Mouse (Mus musculus): ENCODE results near the gene Zkscan4. TPM values are rescaled to one million over a fixed set of nuclear protein-coding genes. Genes with fewer than 3 reads are reported as not detected.

Gene Zkscan4
- 0.22 and 0.26 TPM in 2 replicates for polyA plus RNA-seq (2012; rRNA removed)

GRCm38 (mm10) chr13:21478759-21479670 is at the start of gene Zkscan4, which contains the start of gene Gm10065:
Zkscan4 (plus strand) TSS chr13:21478907.
Gm10065 (minus strand) TSS chr13:21479441.

GRCm38 (mm10) chr13:21440503-21441206 is 38.1 kb upstream of the Zkscan4 start, which contains the start of gene Pgbd1:
Pgbd1 (minus strand) TSS chr13:21441058.

DNA sequence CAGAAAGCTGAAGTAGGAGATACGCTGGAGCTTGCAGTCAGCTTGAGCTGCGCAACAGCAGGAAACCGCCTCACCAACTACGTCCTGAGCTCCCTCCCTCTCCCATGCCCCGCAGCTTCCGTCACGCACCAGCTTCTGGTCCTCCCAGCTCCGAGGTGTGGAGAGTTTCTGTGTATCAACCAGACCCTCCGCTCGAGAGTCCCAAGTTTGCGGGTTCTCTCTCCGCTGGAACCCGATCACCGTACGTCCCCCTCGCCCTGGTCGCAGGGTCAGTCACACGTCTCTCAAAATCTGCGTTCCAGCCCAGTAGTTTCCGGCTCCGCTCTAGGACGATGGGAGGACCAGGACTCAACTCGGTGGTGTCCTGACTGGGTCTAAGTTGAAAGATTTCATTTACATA is 25.3 kb upstream of the Zkscan4 start, which contains the start of gene Zscan26:
Zscan26 (minus strand) TSS at position 282 of the 400 bp plus-strand sequence.

GRCm38 (mm10) chr13:21468061-21469019 is 10.4 kb upstream of the Zkscan4 start, which contains the start of gene Nkapl:
Nkapl (minus strand) TSS chr13:21468509.

GRCm38 (mm10) chr13:21495080-21495479 is 16.4 kb downstream of the Zkscan4 start, which contains the start of gene AK157302:
AK157302 (plus strand) TSS chr13:21495223.

GRCm38 (mm10) chr13:21501182-21501581 is 22.5 kb downstream of the Zkscan4 start, which contains the start of gene Gm11273:
Gm11273 (minus strand) TSS chr13:21501418.

GRCm38 (mm10) chr13:21530781-21531201 is 52.1 kb downstream of the Zkscan4 start, which contains the start of gene Zkscan8:
Zkscan8 (minus strand) TSS chr13:21531120.

Other genes starting within 250 kb of the Zkscan4 start
- gene Gpx5, start 186.2 kb upstream of the Zkscan4 start, polyA plus RNA-seq (2012; rRNA removed) = not detected in 2 replicates
- gene Gpx6, start 166.8 kb upstream of the Zkscan4 start, polyA plus RNA-seq (2012; rRNA removed) = not detected in 2 replicates
- not detected in 2 replicates for gene Olfr1367, start 132.0 kb upstream of the Zkscan4 start, polyA plus RNA-seq (2012; rRNA removed)
- 2.2 and 2.4 TPM in 2 replicates for gene Zscan12, start 116.1 kb upstream of the Zkscan4 start, polyA plus RNA-seq (2012; rRNA removed)
- 29.4 and 29.5 TPM in 2 replicates for gene Zkscan3, start 76.2 kb upstream of the Zkscan4 start, polyA plus RNA-seq (2012; rRNA removed)
- gene Pgbd1, start 37.8 kb upstream of the Zkscan4 start, polyA plus RNA-seq (2012; rRNA removed) = 0.76 and 0.79 TPM in 2 replicates
- 22.7 and 24.7 TPM in 2 replicates for gene Zscan26, start 25.2 kb upstream of the Zkscan4 start, polyA plus RNA-seq (2012; rRNA removed)
- 0.24 and 0.43 TPM in 2 replicates for gene Nkapl, start 10.4 kb upstream of the Zkscan4 start, polyA plus RNA-seq (2012; rRNA removed)
- not detected in 2 replicates for gene Gm10065, start 534 bp downstream of the Zkscan4 start, polyA plus RNA-seq (2012; rRNA removed)
- gene AK157302, start 16.3 kb downstream of the Zkscan4 start, polyA plus RNA-seq (2012; rRNA removed) = 0.34 and 0.50 TPM in 2 replicates
- gene Gm11273, start 22.5 kb downstream of the Zkscan4 start, polyA plus RNA-seq (2012; rRNA removed) = 5.1 and 11.2 TPM in 2 replicates
- 2.0 and 2.3 TPM in 2 replicates for gene Zkscan8, start 52.2 kb downstream of the Zkscan4 start, polyA plus RNA-seq (2012; rRNA removed)
- gene Olfr1366, start 63.9 kb downstream of the Zkscan4 start, polyA plus RNA-seq (2012; rRNA removed) = not detected in 2 replicates
- gene Olfr1535, start 81.0 kb downstream of the Zkscan4 start, polyA plus RNA-seq (2012; rRNA removed) = not detected in 2 replicates
- not detected in 2 replicates for gene Olfr1364, start 102.9 kb downstream of the Zkscan4 start, polyA plus RNA-seq (2012; rRNA removed)
- not detected in 2 replicates for gene Olfr1362, start 135.1 kb downstream of the Zkscan4 start, polyA plus RNA-seq (2012; rRNA removed)
- gene Olfr11, start 163.6 kb downstream of the Zkscan4 start, polyA plus RNA-seq (2012; rRNA removed) = not detected in 2 replicates
- not detected in 2 replicates for gene Olfr1361, start 184.5 kb downstream of the Zkscan4 start, polyA plus RNA-seq (2012; rRNA removed)
- not detected in 2 replicates for gene Olfr1360, start 198.5 kb downstream of the Zkscan4 start, polyA plus RNA-seq (2012; rRNA removed)
- gene Olfr1359, start 219.2 kb downstream of the Zkscan4 start, polyA plus RNA-seq (2012; rRNA removed) = not detected in 2 replicates
- 5.9 and 7.6 TPM in 2 replicates for gene Hist1h2bl, start 237.2 kb downstream of the Zkscan4 start, polyA plus RNA-seq (2012; rRNA removed)
- gene Hist1h2ai, start 237.5 kb downstream of the Zkscan4 start, polyA plus RNA-seq (2012; rRNA removed) = 1.9 and 2.8 TPM in 2 replicates
- gene Hist1h3h, start 238.8 kb downstream of the Zkscan4 start, polyA plus RNA-seq (2012; rRNA removed) = 11.5 and 11.6 TPM in 2 replicates
- 4.9 and 7.3 TPM in 2 replicates for gene Hist1h2bm, start 243.1 kb downstream of the Zkscan4 start, polyA plus RNA-seq (2012; rRNA removed)

Measured in liver, embryonic 18 days (tissue).